Mouse (Mus musculus) midbrain, postnatal 0 days (tissue): ENCODE data around the gene Fam3b. TPM values are rescaled to one million over a fixed set of nuclear protein-coding genes. Genes with fewer than 3 reads are reported as not detected.

Source experiments
- ATAC-seq: fragments of 200-750 bp; cut with Nextera tagmentation; 2 replicates; pipeline ENCODE4 v1.8.0; 2017; ENCODE audit warnings: moderate number of reproducible peaks, mild to moderate bottlenecking, moderate TSS enrichment, moderate library complexity; ENCODE audit not compliant: low FRiP score
- DNase-seq: peaks from one replicate; pipeline ENCODE4 v3.0.0-alpha.2; 2015; ENCODE audit warnings: low spot score
- H3K27ac ChIP-seq: fragments of 300-500 bp; sonication (generic); 2 replicates; pipeline ENCODE4 v1.5.1; 2014; ENCODE audit warnings: low read depth, mild to moderate bottlenecking, low read length, mixed read lengths
- H3K27me3 ChIP-seq: fragments of 300-500 bp; sonication (generic); 2 replicates; pipeline ENCODE4 v1.6.1; 2014; ENCODE audit warnings: low read length, control low read depth, mixed read lengths; ENCODE audit not compliant: insufficient read depth
- H3K36me3 ChIP-seq: fragments of 300-500 bp; sonication (generic); 2 replicates; pipeline ENCODE4 v1.6.1; 2014; ENCODE audit warnings: low read length, control low read depth, mixed read lengths; ENCODE audit not compliant: insufficient read depth
- H3K4me1 ChIP-seq: fragments of 300-500 bp; sonication (generic); 2 replicates; pipeline ENCODE4 v1.6.1; 2014; ENCODE audit warnings: mild to moderate bottlenecking, control low read depth, antibody characterized with exemption, low read length, mixed read lengths; ENCODE audit not compliant: insufficient read depth
- H3K4me2 ChIP-seq: fragments of 300-500 bp; sonication (generic); 2 replicates; pipeline ENCODE4 v1.6.1; 2014; ENCODE audit warnings: low read depth, mild to moderate bottlenecking, low read length, mixed read lengths; ENCODE audit not compliant: poor library complexity, severe bottlenecking
- H3K4me3 ChIP-seq: fragments of 300-500 bp; sonication (generic); 2 replicates; pipeline ENCODE4 v1.5.1; 2014; ENCODE audit warnings: low read depth, mild to moderate bottlenecking, low read length, moderate library complexity
- H3K9ac ChIP-seq: fragments of 300-500 bp; sonication (generic); replicated peaks from 2 replicates; pipeline ENCODE4 v1.6.1; 2014; ENCODE audit warnings: mild to moderate bottlenecking, low read length, moderate library complexity, mixed read lengths; ENCODE audit not compliant: poor library complexity, severe bottlenecking
- H3K9me3 ChIP-seq: fragments of 300-500 bp; sonication (generic); 2 replicates; pipeline ENCODE4 v1.6.1; 2016; ENCODE audit warnings: low read length, control low read depth
- CTCF ChIP-seq: IDR thresholded peaks from 2 replicates; pipeline ENCODE4 v1.5.1; 2016; ENCODE audit warnings: antibody characterized with exemption, mild to moderate bottlenecking
- WGBS: fragments of 180-500 bp; shearing (Covaris S2); extraction: QIAGEN DNeasy Blood & Tissue Kit; methylation state at CpG from one replicate; pipeline ENCODE4 v1.1.7; 2014; 5-methylcytosine and 5-hydroxymethylcytosine counted together
- polyA plus RNA-seq: library from polyadenylated mRNA; unstranded; fragments of >200 nt; fragmentation: Nextera tagmentation; extraction: Ambion mirVana; gene quantifications from 2 replicates; pipeline ENCODE4 v1.2.1, GENCODE M21; 2015
- total RNA-seq: library from RNA; depleted of rRNA; stranded (reverse); fragments of >200 nt; gene quantifications from 2 replicates; pipeline ENCODE4 v1.2.3, GENCODE M21; 2014

Fam3b gene
- total and polyA plus RNA-seq, 2 experiments from 2014 or later, result not detected

- ATAC-seq (no peak), DNase-seq (no peak)
- TF ChIP-seq CTCF, result no peak
- no peaks in the 10 kb centered on the region for H3K36me3 ChIP-seq
- H3K9me3 ChIP-seq, result no peaks in the 10 kb centered on the region
- no peak overlapping the region for H3K9ac ChIP-seq
- no peaks in the 10 kb centered on the region for H3K4me1 ChIP-seq
- WGBS, result 90% methylated on average over 7 of the region's 7 CpGs
- no peaks in the 10 kb centered on the region for H3K27me3 ChIP-seq
- H3K4me3 ChIP-seq, result no peak overlapping the region
- H3K4me2 ChIP-seq, result no peak overlapping the region
- H3K27ac ChIP-seq, result no peak overlapping the region
Measured at GRCm38 (mm10) chr16:97500901-97501300, 13.7 kb downstream of the Fam3b start.

- ATAC-seq (no peak), DNase-seq (no peak)
- H3K36me3 ChIP-seq, result no peaks in the 10 kb centered on the region
- H3K27ac ChIP-seq, result no peak overlapping the region
- no peak overlapping the region for H3K9ac ChIP-seq
- H3K4me2 ChIP-seq, result no peak overlapping the region
- H3K4me3 ChIP-seq, result no peak overlapping the region
- no peaks in the 10 kb centered on the region for H3K27me3 ChIP-seq
- WGBS, result 92% methylated on average over 7 of the region's 7 CpGs
- H3K4me1 ChIP-seq, result no peaks in the 10 kb centered on the region
- TF ChIP-seq CTCF, result no peak
- no peaks in the 10 kb centered on the region for H3K9me3 ChIP-seq
Measured at GRCm38 (mm10) chr16:97499450-97499849, 15.2 kb downstream of the Fam3b start.

- Histone ChIP-seq H3K4me1 (no peaks in the 10 kb centered on the region), H3K9ac (no peak overlapping the region), H3K27me3 (no peaks in the 10 kb centered on the region), H3K9me3 (no peaks in the 10 kb centered on the region), H3K27ac (no peak overlapping the region), H3K36me3 (no peaks in the 10 kb centered on the region), H3K4me2 (no peak overlapping the region), H3K4me3 (no peak overlapping the region)
- ATAC-seq (no peak), DNase-seq (no peak)
- 96% methylated on average over 3 of the region's 3 CpGs for WGBS
- no peak for TF ChIP-seq CTCF
Measured at GRCm38 (mm10) chr16:97498139-97498538, 16.5 kb downstream of the Fam3b start.

- Histone ChIP-seq H3K4me1 (no peaks in the 10 kb centered on the region), H3K36me3 (no peaks in the 10 kb centered on the region), H3K27me3 (no peaks in the 10 kb centered on the region), H3K9ac (no peak overlapping the region), H3K9me3 (no peaks in the 10 kb centered on the region), H3K4me2 (no peak overlapping the region), H3K27ac (no peak overlapping the region), H3K4me3 (no peak overlapping the region)
- DNase-seq, result no peak
- WGBS, result 54% methylated on average over 5 of the region's 5 CpGs
- no peak for ATAC-seq
- TF ChIP-seq CTCF, result no peak
Measured at GRCm38 (mm10) chr16:97497682-97498081, 16.9 kb downstream of the Fam3b start.

GRCm38 (mm10) chr16:97496026-97496425 is 18.6 kb downstream of the Fam3b start:
- Histone ChIP-seq H3K9ac (no peak overlapping the region), H3K4me2 (no peak overlapping the region), H3K9me3 (no peaks in the 10 kb centered on the region), H3K4me3 (no peak overlapping the region), H3K36me3 (no peaks in the 10 kb centered on the region), H3K4me1 (no peaks in the 10 kb centered on the region), H3K27ac (no peak overlapping the region), H3K27me3 (no peaks in the 10 kb centered on the region)
- no peak for DNase-seq
- TF ChIP-seq CTCF, result no peak
- WGBS, result 45% methylated on average over 3 of the region's 3 CpGs
- no peak for ATAC-seq

- H3K36me3 ChIP-seq, result no peaks in the 10 kb centered on the region
- no peak for TF ChIP-seq CTCF
- H3K9me3 ChIP-seq, result no peaks in the 10 kb centered on the region
- no peak overlapping the region for H3K27ac ChIP-seq
- no peaks in the 10 kb centered on the region for H3K4me1 ChIP-seq
- no peak overlapping the region for H3K4me3 ChIP-seq
- 86% methylated on average over 1 of the region's 1 CpGs for WGBS
- DNase-seq (no peak), ATAC-seq (no peak)
- H3K27me3 ChIP-seq, result no peaks in the 10 kb centered on the region
- H3K9ac ChIP-seq, result no peak overlapping the region
- no peak overlapping the region for H3K4me2 ChIP-seq
Measured at GRCm38 (mm10) chr16:97492369-97492768, 22.2 kb downstream of the Fam3b start.

GRCm38 (mm10) chr16:97478655-97479054 is 36.0 kb downstream of the Fam3b start:
- ATAC-seq (no peak), DNase-seq (no peak)
- TF ChIP-seq CTCF, result no peak
- H3K27ac ChIP-seq, result no peak overlapping the region
- no peaks in the 10 kb centered on the region for H3K9me3 ChIP-seq
- H3K27me3 ChIP-seq, result no peaks in the 10 kb centered on the region
- no peaks in the 10 kb centered on the region for H3K36me3 ChIP-seq
- no peaks in the 10 kb centered on the region for H3K4me1 ChIP-seq
- no peak overlapping the region for H3K9ac ChIP-seq
- WGBS, result 83% methylated on average over 2 of the region's 2 CpGs
- H3K4me2 ChIP-seq, result no peak overlapping the region
- no peak overlapping the region for H3K4me3 ChIP-seq
